ENCODE assay signal across 21 mouse cellular contexts in the genomic region with DNA sequence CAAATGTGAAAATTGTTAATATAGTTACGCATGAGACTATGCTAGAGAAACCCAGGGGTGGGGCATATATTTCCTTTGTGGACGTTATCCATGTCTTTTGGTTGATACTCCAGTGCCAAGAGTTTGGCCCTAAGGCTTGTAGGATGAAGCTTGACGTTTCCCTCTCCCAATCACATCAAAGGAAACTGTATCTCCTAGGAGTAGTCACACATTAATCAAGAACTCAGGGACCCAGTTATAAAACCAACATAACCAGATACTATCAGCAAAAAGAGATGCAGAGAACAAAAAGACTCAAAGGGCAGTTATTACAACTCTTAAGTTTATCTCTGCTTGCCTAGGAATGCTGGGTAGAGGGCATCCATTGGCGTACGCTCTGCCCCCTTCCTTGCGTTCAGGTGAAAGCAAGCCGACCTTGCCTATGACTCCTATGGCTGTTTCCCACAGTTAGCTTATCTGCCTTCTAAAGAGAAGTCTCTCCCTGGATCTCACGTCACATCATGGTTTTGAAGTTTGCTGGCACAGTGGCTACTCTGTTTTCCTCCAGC.
A peak's percentile ranks its signal among the peaks of the same experiment; 100 is the strongest.
DNase-seq lines count a peak whose midpoint lies in the region; ATAC-seq and TF ChIP-seq lines count a peak whose summit lies in the region.
"Had no signal": no experiment of that assay in that cellular context is flagged by ENCODE, and none has a peak within 500 bp of the region (broad histone marks: within the 10 kb centered on the region; RNA-seq: fewer than 3 reads in every experiment).

No protein-coding gene starts in this region.

- no peak overlapping the region for H3K9ac ChIP-seq in intestine, embryonic 15.5 days
- H3K9ac ChIP-seq in intestine, postnatal 0 days (ENCODE audit: low read depth, low read length), result no peak overlapping the region
- H3K9ac ChIP-seq: embryonic facial prominence, embryonic 13.5 days; embryonic facial prominence, embryonic 15.5 days; forebrain, embryonic 12.5 days had no signal

- H3K36me3 ChIP-seq in intestine, embryonic 15.5 days, result no peaks in the 10 kb centered on the region
- H3K36me3 ChIP-seq in intestine, postnatal 0 days (ENCODE audit: control insufficient read depth, insufficient read depth), result no peaks in the 10 kb centered on the region
- H3K36me3 ChIP-seq: embryonic facial prominence, embryonic 13.5 days; embryonic facial prominence, embryonic 15.5 days; forebrain, embryonic 10.5 days; forebrain, embryonic 12.5 days had no signal

- H3K4me2 ChIP-seq in intestine, embryonic 15.5 days (replicated peaks), result no peak overlapping the region
- no peak overlapping the region for H3K4me2 ChIP-seq in intestine, postnatal 0 days (replicated peaks; ENCODE audit: low read depth)
- H3K4me2 ChIP-seq: embryonic facial prominence, embryonic 13.5 days; embryonic facial prominence, embryonic 15.5 days; forebrain, embryonic 12.5 days had no signal

- 0 out of 2 replicates have a peak, but pooled peaks have one; percentile 14 for TF ChIP-seq CTCF in intestine, postnatal 0 days (IDR thresholded peaks at IDR 0.05; ENCODE audit: low read depth)

- no peaks in the 10 kb centered on the region for H3K27me3 ChIP-seq in intestine, embryonic 15.5 days (replicated peaks)
- no peaks in the 10 kb centered on the region for H3K27me3 ChIP-seq in intestine, postnatal 0 days (replicated peaks; ENCODE audit: control insufficient read depth, insufficient read depth, low read length)
- H3K27me3 ChIP-seq: embryonic facial prominence, embryonic 13.5 days; embryonic facial prominence, embryonic 15.5 days; forebrain, embryonic 12.5 days had no signal

- no peak overlapping the region for H3K27ac ChIP-seq in intestine, embryonic 15.5 days
- no peak overlapping the region for H3K27ac ChIP-seq in intestine, postnatal 0 days (ENCODE audit: low read depth, low read length)
- H3K27ac ChIP-seq: embryonic facial prominence, embryonic 13.5 days; embryonic facial prominence, embryonic 15.5 days; forebrain, embryonic 10.5 days; forebrain, embryonic 12.5 days had no signal

- H3K4me3 ChIP-seq in intestine, embryonic 15.5 days (replicated peaks), result no peak overlapping the region
- H3K4me3 ChIP-seq in intestine, postnatal 0 days (ENCODE audit: low read depth, low read length), result no peak overlapping the region
- H3K4me3 ChIP-seq: embryonic facial prominence, embryonic 13.5 days; embryonic facial prominence, embryonic 15.5 days; erythroblast, embryonic 14.5 days; forebrain, embryonic 10.5 days; forebrain, embryonic 12.5 days had no signal

- no peaks in the 10 kb centered on the region for H3K4me1 ChIP-seq in intestine, embryonic 15.5 days (replicated peaks)
- H3K4me1 ChIP-seq in intestine, postnatal 0 days (replicated peaks; ENCODE audit: control insufficient read depth, insufficient read depth, low read length), result 0 out of 2 replicates have a peak, but pooled peaks cover 3% of the 10 kb centered on the region
- H3K4me1 ChIP-seq: embryonic facial prominence, embryonic 13.5 days; embryonic facial prominence, embryonic 15.5 days; forebrain, embryonic 10.5 days; forebrain, embryonic 12.5 days had no signal

- peak; percentile 88 for ATAC-seq in intestine, embryonic 15.5 days
- ATAC-seq in intestine, postnatal 0 days, result peak; percentile 59
- ATAC-seq: forebrain, embryonic 14.5 days; forebrain, embryonic 16.5 days had no signal

- WGBS in intestine, embryonic 15.5 days, result 61% methylated on average over 8 of the region's 8 CpGs
- WGBS in intestine, postnatal 0 days, result 38% methylated on average over 8 of the region's 8 CpGs

- no peaks in the 10 kb centered on the region for H3K9me3 ChIP-seq in intestine, embryonic 15.5 days
- H3K9me3 ChIP-seq in intestine, postnatal 0 days (ENCODE audit: control insufficient read depth), result no peaks in the 10 kb centered on the region
- H3K9me3 ChIP-seq: embryonic facial prominence, embryonic 13.5 days; embryonic facial prominence, embryonic 15.5 days; forebrain, embryonic 10.5 days; forebrain, embryonic 12.5 days had no signal

- no peak for DNase-seq in right cerebral cortex, postnatal 10 days (ENCODE audit: low spot score in 2 of 2)
- no peak for DNase-seq in adrenal gland, adult 18-20 months (ENCODE audit: low spot score in 2 of 2)
- no peak for DNase-seq in cerebellum, postnatal 25 days
- DNase-seq: adrenal gland, adult 8-10 months; adrenal gland, postnatal 14 days; adrenal gland, postnatal 36 days; cerebellum, adult 11-12 months; cerebellum, adult 2 months; cerebellum, adult 9-10 months; cerebellum, postnatal 10 days; cerebellum, postnatal 36 days; embryo, embryonic 11 days had no signal
